Mouse (Mus musculus): ENCODE measurements around the gene Rusc2.

- TF ChIP-seq HCFC1 (IDR thresholded peaks at IDR 0.05; ENCODE audit: borderline replicate concordance, insufficient read depth, low read length) (no peak), CHD2 (IDR thresholded peaks at IDR 0.05; ENCODE audit: low read depth, low read length) (no peak), MAFK (IDR thresholded peaks at IDR 0.05; ENCODE audit: insufficient read depth, low read depth, low read length) (no peak), ZNF384 (IDR thresholded peaks at IDR 0.05; ENCODE audit: low read depth, low read length) (no peak)
These were observed 8.2 kb downstream of the Rusc2 start for GRCm38 (mm10) chr4:43389845-43390440.
